Mouse (Mus musculus) kidney, adult 2 months (tissue): Measurements from ENCODE around the gene Sox5. TPM values are rescaled to one million over a fixed set of nuclear protein-coding genes. Genes with fewer than 3 reads are reported as not detected.

Source experiments
- DNase-seq: peaks from one replicate; pipeline ENCODE4 v3.0.0; 2021
- H3K27ac ChIP-seq: fragments of 200-500 bp; 2 replicates; pipeline ENCODE4 v1.5.1; 2012; ENCODE audit warnings: low read depth, low read length, control low read depth, inconsistent platforms; ENCODE audit not compliant: insufficient read depth
- H3K27me3 ChIP-seq: fragments of 200-500 bp; replicated peaks from 2 replicates; pipeline ENCODE4 v1.6.1; 2012; ENCODE audit warnings: mild to moderate bottlenecking, moderate library complexity, low read length, inconsistent platforms; ENCODE audit not compliant: control insufficient read depth, insufficient read depth
- H3K36me3 ChIP-seq: fragments of 200-500 bp; 2 replicates; pipeline ENCODE4 v1.6.1; 2012; ENCODE audit warnings: mild to moderate bottlenecking, moderate library complexity, low read length, inconsistent platforms; ENCODE audit not compliant: control insufficient read depth, insufficient read depth
- H3K4me1 ChIP-seq: fragments of 200-500 bp; 2 replicates; pipeline ENCODE4 v1.6.1; 2011; ENCODE audit warnings: low read length; ENCODE audit not compliant: control insufficient read depth, insufficient read depth
- H3K4me3 ChIP-seq: fragments of 200-500 bp; 2 replicates; pipeline ENCODE4 v1.5.1; 2011; ENCODE audit warnings: mild to moderate bottlenecking, low read depth, low read length, control low read depth; ENCODE audit not compliant: insufficient read depth
- CTCF ChIP-seq: fragments of 200-500 bp; conservative IDR thresholded peaks from 2 replicates; pipeline ENCODE4 v1.5.1; 2011; ENCODE audit warnings: low read depth, mild to moderate bottlenecking, control low read depth, low read length, moderate library complexity, mixed read lengths; ENCODE audit not compliant: insufficient read depth, insufficient read length
- POLR2A ChIP-seq: fragments of 200-500 bp; IDR thresholded peaks from one replicate; pipeline ENCODE4 v1.6.1; 2011; ENCODE audit warnings: low read depth, low read length, control low read depth
- WGBS: fragments of 180-500 bp; shearing (Covaris S2); methylation state at CpG from one replicate; pipeline ENCODE4 v1.1.7; 2018; 5-methylcytosine and 5-hydroxymethylcytosine counted together
- polyA plus RNA-seq: library from polyadenylated mRNA; depleted of rRNA; stranded (reverse); fragments of >200 nt; gene quantifications from 2 replicates; pipeline ENCODE4 v1.2.3, GENCODE M21; 2012

Gene Sox5
- polyA plus RNA-seq, 1 experiment = 2.9 TPM

- DNase-seq = no peak
- Histone ChIP-seq H3K27ac (no peak overlapping the region), H3K27me3 (no peaks in the 10 kb centered on the region), H3K4me3 (no peak overlapping the region), H3K36me3 (no peaks in the 10 kb centered on the region), H3K4me1 (no peaks in the 10 kb centered on the region)
- TF ChIP-seq POLR2A (no peak), CTCF (no peak)
- 74% methylated on average over 6 of the region's 6 CpGs for WGBS
Observed at GRCm38 (mm10) chr6:144485578-144485977, 296.2 kb downstream of the Sox5 start.

- no peak for DNase-seq
- no peaks in the 10 kb centered on the region for H3K36me3 ChIP-seq
- no peaks in the 10 kb centered on the region for H3K27me3 ChIP-seq
- TF ChIP-seq CTCF (no peak), POLR2A (no peak)
- H3K27ac ChIP-seq = no peak overlapping the region
- 77% methylated on average over 4 of the region's 4 CpGs for WGBS
- H3K4me1 ChIP-seq = no peaks in the 10 kb centered on the region
- no peak overlapping the region for H3K4me3 ChIP-seq
Observed at GRCm38 (mm10) chr6:144483166-144483565, 298.6 kb downstream of the Sox5 start.

- TF ChIP-seq CTCF (no peak), POLR2A (no peak)
- H3K27ac ChIP-seq = no peak overlapping the region
- no peaks in the 10 kb centered on the region for H3K27me3 ChIP-seq
- no peaks in the 10 kb centered on the region for H3K36me3 ChIP-seq
- 55% methylated on average over 5 of the region's 5 CpGs for WGBS
- no peaks in the 10 kb centered on the region for H3K4me1 ChIP-seq
- H3K4me3 ChIP-seq = no peak overlapping the region
- no peak for DNase-seq
Observed at GRCm38 (mm10) chr6:144480648-144481528, 300.9 kb downstream of the Sox5 start.

- Histone ChIP-seq H3K27ac (no peak overlapping the region), H3K4me3 (no peak overlapping the region), H3K36me3 (no peaks in the 10 kb centered on the region), H3K4me1 (no peaks in the 10 kb centered on the region), H3K27me3 (no peaks in the 10 kb centered on the region)
- TF ChIP-seq POLR2A (no peak), CTCF (no peak)
- no peak for DNase-seq
- WGBS = 62% methylated on average over 4 of the region's 4 CpGs
Observed at GRCm38 (mm10) chr6:144479861-144480260, 301.9 kb downstream of the Sox5 start.

- TF ChIP-seq POLR2A (no peak), CTCF (no peak)
- H3K4me3 ChIP-seq = no peak overlapping the region
- H3K4me1 ChIP-seq = no peaks in the 10 kb centered on the region
- no peak for DNase-seq
- no peaks in the 10 kb centered on the region for H3K27me3 ChIP-seq
- H3K36me3 ChIP-seq = no peaks in the 10 kb centered on the region
- WGBS = 81% methylated on average over 16 of the region's 16 CpGs
- H3K27ac ChIP-seq = no peak overlapping the region
Observed at GRCm38 (mm10) chr6:144477287-144478064, 304.3 kb downstream of the Sox5 start.

- no peaks in the 10 kb centered on the region for H3K36me3 ChIP-seq
- TF ChIP-seq CTCF = no peak
- TF ChIP-seq POLR2A = no peak
- no peak overlapping the region for H3K4me3 ChIP-seq
- H3K4me1 ChIP-seq = no peaks in the 10 kb centered on the region
- WGBS = 85% methylated on average over 7 of the region's 7 CpGs
- H3K27ac ChIP-seq = no peak overlapping the region
- no peaks in the 10 kb centered on the region for H3K27me3 ChIP-seq
- DNase-seq = no peak
Observed at GRCm38 (mm10) chr6:144473437-144473836, 308.3 kb downstream of the Sox5 start.
